Mouse (Mus musculus) neural tube, embryonic 15.5 days (tissue): ENCODE data around the gene Il4. TPM values are rescaled to one million over a fixed set of nuclear protein-coding genes. Genes with fewer than 3 reads are reported as not detected.
"Not testable (repeated sequence)": the region's sequence is repeated elsewhere in the genome, so short reads cannot be mapped to it uniquely, and the experiment has no call there.

Experiments used
- ATAC-seq: fragments of 200-750 bp; cut with Nextera tagmentation; 2 replicates; pipeline ENCODE4 v1.8.0; 2017; ENCODE audit warnings: mild to moderate bottlenecking, moderate TSS enrichment, moderate library complexity; ENCODE audit not compliant: low FRiP score
- H3K27ac ChIP-seq: fragments of 300-500 bp; sonication (generic); replicated peaks from 2 replicates; pipeline ENCODE4 v1.5.1; 2015; ENCODE audit warnings: mild to moderate bottlenecking, inconsistent platforms
- H3K27me3 ChIP-seq: fragments of 300-500 bp; sonication (generic); replicated peaks from 2 replicates; pipeline ENCODE4 v1.6.1; 2015; ENCODE audit warnings: inconsistent platforms
- H3K36me3 ChIP-seq: fragments of 300-500 bp; sonication (generic); 2 replicates; pipeline ENCODE4 v1.6.1; 2015; ENCODE audit warnings: inconsistent platforms
- H3K4me1 ChIP-seq: fragments of 300-500 bp; sonication (generic); 2 replicates; pipeline ENCODE4 v1.6.1; 2015; ENCODE audit warnings: inconsistent platforms
- H3K4me2 ChIP-seq: fragments of 300-500 bp; sonication (generic); 2 replicates; pipeline ENCODE4 v1.6.1; 2015; ENCODE audit warnings: inconsistent platforms, mild to moderate bottlenecking, moderate library complexity
- H3K4me3 ChIP-seq: fragments of 300-500 bp; sonication (generic); replicated peaks from 2 replicates; pipeline ENCODE4 v1.5.1; 2015; ENCODE audit warnings: mild to moderate bottlenecking, inconsistent platforms
- H3K9ac ChIP-seq: fragments of 300-500 bp; sonication (generic); replicated peaks from 2 replicates; pipeline ENCODE4 v1.6.1; 2015; ENCODE audit warnings: mild to moderate bottlenecking, inconsistent platforms
- H3K9me3 ChIP-seq: fragments of 300-500 bp; sonication (generic); replicated peaks from 2 replicates; pipeline ENCODE4 v1.6.1; 2016; ENCODE audit warnings: inconsistent platforms
- WGBS: fragments of 180-500 bp; shearing (Covaris S2); methylation state at CpG from one replicate; pipeline ENCODE4 v1.1.7; 2015; ENCODE audit warnings: mixed read lengths; 5-methylcytosine and 5-hydroxymethylcytosine counted together
- polyA plus RNA-seq: library from polyadenylated mRNA; unstranded; fragments of >200 nt; fragmentation: Nextera tagmentation; extraction: Ambion mirVana; gene quantifications from 2 replicates; pipeline ENCODE4 v1.2.1, GENCODE M21; 2015

Gene Il4
- polyA plus RNA-seq, 1 experiment from 2014 or later: 5.0 TPM

- ATAC-seq: no peak
- H3K27ac ChIP-seq: no peak overlapping the region
- no peaks in the 10 kb centered on the region for H3K4me1 ChIP-seq
- H3K36me3 ChIP-seq: peaks cover 79% of the 10 kb centered on the region
- H3K9me3 ChIP-seq: no peaks in the 10 kb centered on the region
- WGBS: 97% methylated on average over 5 of the region's 5 CpGs
- no peak overlapping the region for H3K4me2 ChIP-seq
- H3K9ac ChIP-seq: no peak overlapping the region
- no peak overlapping the region for H3K4me3 ChIP-seq
- no peaks in the 10 kb centered on the region for H3K27me3 ChIP-seq
Observed at GRCm38 (mm10) chr11:53591116-53591515, 27.4 kb downstream of the Il4 start.

GRCm38 (mm10) chr11:53590368-53590768, 28.1 kb downstream of the Il4 start:
- 42% methylated on average over 15 of the region's 15 CpGs for WGBS
- Histone ChIP-seq H3K36me3 (peaks cover 80% of the 10 kb centered on the region), H3K27ac (no peak overlapping the region), H3K4me3 (no peak overlapping the region), H3K9me3 (no peaks in the 10 kb centered on the region), H3K9ac (no peak overlapping the region), H3K4me1 (no peaks in the 10 kb centered on the region), H3K27me3 (no peaks in the 10 kb centered on the region), H3K4me2 (no peak overlapping the region)
- ATAC-seq: no peak

GRCm38 (mm10) chr11:53588279-53588678, 30.2 kb downstream of the Il4 start:
- Histone ChIP-seq H3K4me2 (no peak overlapping the region), H3K27me3 (no peaks in the 10 kb centered on the region), H3K36me3 (peaks cover 80% of the 10 kb centered on the region), H3K9ac (no peak overlapping the region), H3K4me1 (no peaks in the 10 kb centered on the region), H3K4me3 (no peak overlapping the region), H3K27ac (no peak overlapping the region), H3K9me3 (no peaks in the 10 kb centered on the region)
- WGBS: 84% methylated on average over 8 of the region's 8 CpGs
- ATAC-seq: no peak

GRCm38 (mm10) chr11:53585510-53585909, 33.0 kb downstream of the Il4 start:
- Histone ChIP-seq H3K36me3 (peaks cover 77% of the 10 kb centered on the region), H3K9ac (no peak overlapping the region), H3K4me1 (no peaks in the 10 kb centered on the region), H3K4me2 (no peak overlapping the region), H3K4me3 (no peak overlapping the region), H3K27ac (no peak overlapping the region), H3K27me3 (no peaks in the 10 kb centered on the region), H3K9me3 (no peaks in the 10 kb centered on the region)
- WGBS: 98% methylated on average over 6 of the region's 6 CpGs
- ATAC-seq: no peak

- Histone ChIP-seq H3K4me3 (no peak overlapping the region), H3K4me2 (no peak overlapping the region), H3K9me3 (no peaks in the 10 kb centered on the region), H3K4me1 (no peaks in the 10 kb centered on the region), H3K27me3 (no peaks in the 10 kb centered on the region), H3K36me3 (peaks cover 82% of the 10 kb centered on the region), H3K27ac (no peak overlapping the region), H3K9ac (no peak overlapping the region)
- 66% methylated on average over 3 of the region's 3 CpGs for WGBS
- no peak for ATAC-seq
Observed at GRCm38 (mm10) chr11:53584849-53585248, 33.6 kb downstream of the Il4 start.

GRCm38 (mm10) chr11:53583151-53583550, 35.3 kb downstream of the Il4 start:
- no peak overlapping the region for H3K4me3 ChIP-seq
- no peak overlapping the region for H3K4me2 ChIP-seq
- peaks cover 79% of the 10 kb centered on the region for H3K36me3 ChIP-seq
- H3K27me3 ChIP-seq: no peaks in the 10 kb centered on the region
- H3K4me1 ChIP-seq: no peaks in the 10 kb centered on the region
- no peak overlapping the region for H3K9ac ChIP-seq
- ATAC-seq: no peak
- 68% methylated on average over 10 of the region's 10 CpGs for WGBS
- H3K27ac ChIP-seq: no peak overlapping the region
- no peaks in the 10 kb centered on the region for H3K9me3 ChIP-seq

- H3K4me1 ChIP-seq: no peaks in the 10 kb centered on the region
- H3K9me3 ChIP-seq: no peaks in the 10 kb centered on the region
- ATAC-seq: no peak
- no peak overlapping the region for H3K4me3 ChIP-seq
- no peak overlapping the region for H3K27ac ChIP-seq
- no peaks in the 10 kb centered on the region for H3K27me3 ChIP-seq
- H3K36me3 ChIP-seq: peaks cover 69% of the 10 kb centered on the region
- no peak overlapping the region for H3K9ac ChIP-seq
- no peak overlapping the region for H3K4me2 ChIP-seq
- WGBS: 91% methylated on average over 3 of the region's 3 CpGs
Observed at GRCm38 (mm10) chr11:53580562-53580961, 37.9 kb downstream of the Il4 start.

GRCm38 (mm10) chr11:53567224-53568014, 51.0 kb downstream of the Il4 start, which contains the start of gene Kif3a:
Kif3a (plus strand) TSS chr11:53567379.
- ATAC-seq: peak; percentile 97
- H3K9me3 ChIP-seq: no peaks in the 10 kb centered on the region
- peak within 1 kb of the TSS; percentile 93 for H3K4me3 ChIP-seq
- H3K27ac ChIP-seq: peak within 1 kb of the TSS; percentile 93
- under 1% methylated on average over 64 of the region's 69 CpGs for WGBS
- peaks cover 30% of the 10 kb centered on the region for H3K4me1 ChIP-seq
- H3K9ac ChIP-seq: peak within 1 kb of the TSS; percentile 98
- no peaks in the 10 kb centered on the region for H3K27me3 ChIP-seq
- H3K4me2 ChIP-seq: peak within 1 kb of the TSS; percentile 72
- H3K36me3 ChIP-seq: 0 out of 2 replicates have a peak, but pooled peaks cover 10% of the 10 kb centered on the region

- Histone ChIP-seq H3K4me3 (peak overlapping the region; percentile 93), H3K27ac (peak overlapping the region; percentile 93; the same call in 1 of the 2 replicates), H3K27me3 (no peaks in the 10 kb centered on the region), H3K9ac (peak overlapping the region; percentile 98), H3K9me3 (no peaks in the 10 kb centered on the region), H3K4me1 (peaks cover 30% of the 10 kb centered on the region), H3K4me2 (peak overlapping the region; percentile 72), H3K36me3 (0 out of 2 replicates have a peak, but pooled peaks cover 5% of the 10 kb centered on the region)
- 85% methylated on average over 4 of the region's 4 CpGs for WGBS
- peak; percentile 45 for ATAC-seq
Observed at GRCm38 (mm10) chr11:53566646-53567045, 51.8 kb downstream of the Il4 start.

GRCm38 (mm10) chr11:53561986-53562385, 56.5 kb downstream of the Il4 start:
- no peak for ATAC-seq
- 87% methylated on average over 2 of the region's 2 CpGs for WGBS
- H3K36me3 ChIP-seq: no peaks in the 10 kb centered on the region
- H3K9me3 ChIP-seq: no peaks in the 10 kb centered on the region
- H3K27me3 ChIP-seq: no peaks in the 10 kb centered on the region
- H3K9ac ChIP-seq: no peak overlapping the region
- H3K27ac ChIP-seq: no peak overlapping the region
- no peak overlapping the region for H3K4me3 ChIP-seq
- H3K4me2 ChIP-seq: no peak overlapping the region
- H3K4me1 ChIP-seq: peaks cover 9% of the 10 kb centered on the region

- not testable (repeated sequence) for H3K4me2 ChIP-seq, ATAC-seq, H3K9ac ChIP-seq, H3K4me3 ChIP-seq, H3K27me3 ChIP-seq, H3K4me1 ChIP-seq, H3K9me3 ChIP-seq, H3K27ac ChIP-seq, H3K36me3 ChIP-seq
- 83% methylated on average over 1 of the region's 3 CpGs for WGBS
Observed at GRCm38 (mm10) chr11:53559980-53560379, 58.5 kb downstream of the Il4 start.

GRCm38 (mm10) chr11:53557992-53558391, 60.5 kb downstream of the Il4 start:
- not testable (repeated sequence) for H3K27me3 ChIP-seq, ATAC-seq, H3K4me3 ChIP-seq, H3K4me1 ChIP-seq, H3K27ac ChIP-seq, H3K4me2 ChIP-seq, H3K9me3 ChIP-seq, H3K9ac ChIP-seq, H3K36me3 ChIP-seq
- 92% methylated on average over 2 of the region's 3 CpGs for WGBS
